Comparison of ENCODE assay signal across 9 mouse cellular contexts in the genomic region with DNA sequence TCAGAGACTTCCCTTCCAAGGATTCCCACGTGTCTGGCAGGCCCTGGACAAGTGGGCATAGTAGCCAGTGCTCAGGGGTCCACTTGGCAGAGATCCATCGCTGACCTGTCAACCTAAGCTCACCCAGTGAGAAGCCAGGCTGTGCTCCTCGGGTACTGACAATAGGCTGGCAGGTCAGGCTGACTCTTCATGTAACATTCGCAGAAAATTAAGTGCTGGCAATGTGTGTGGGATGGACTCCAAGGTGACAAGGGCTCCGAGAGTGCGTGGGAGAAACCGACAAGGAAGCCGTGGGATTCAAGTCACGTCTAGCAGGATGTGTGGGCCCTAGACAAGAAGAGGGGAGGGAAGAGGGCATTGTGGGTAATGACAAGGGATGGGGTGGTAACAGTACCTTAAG.
DNase-seq lines count a peak whose midpoint lies in the region; ATAC-seq and TF ChIP-seq lines count a peak whose summit lies in the region.
"Had no signal": no experiment of that assay in that cellular context is flagged by ENCODE, and none has a peak within 500 bp of the region (broad histone marks: within the 10 kb centered on the region; RNA-seq: fewer than 3 reads in every experiment).

No protein-coding gene starts in this region.

- DNase-seq in cerebellum, postnatal 4 days (ENCODE audit: low spot score in 2 of 2): no peak
- DNase-seq in right cerebral cortex, adult 18-20 months: peak; percentile 76
- DNase-seq in right cerebral cortex, postnatal 25 days: no peak
- peak; percentile 22 to 66 for DNase-seq in left cerebral cortex, adult 2 months (ENCODE audit: extremely low spot score in 1 of 2, low spot score in 2 of 2)
- DNase-seq in testis, postnatal 10 days (ENCODE audit: low spot score): peak; percentile 54
- DNase-seq in adrenal gland, postnatal 14 days: no peak
- no peak for DNase-seq in layer of hippocampus, adult 18-20 months (ENCODE audit: low spot score in 2 of 2)

- peak; percentile 32; the same call in 1 of the 2 replicates for ATAC-seq in cerebellum, adult (ENCODE audit: insufficient number of reproducible peaks, low FRiP score, low TSS enrichment)

- no peak for TF ChIP-seq CTCF in left cerebral cortex, adult 2 months (IDR thresholded peaks at IDR 0.05)

- intact Hi-C loops in left cerebral cortex, adult 2 months (cut with DNase I): no loop called here

- no peak overlapping the region for H3K27ac ChIP-seq in left cerebral cortex, adult 2 months

- H3K4me3 ChIP-seq in left cerebral cortex, adult 2 months: no peak overlapping the region
- H3K4me3 ChIP-seq: midbrain, embryonic 12.5 days had no signal

Comparison
In these comparisons a context has a peak if more than half of its experiments do, and no peak if none do; other contexts are left out.
1. DNase-seq: peak in right cerebral cortex, adult 18-20 months (single experiment), left cerebral cortex, adult 2 months (2 of 2) and testis, postnatal 10 days (single experiment); none in cerebellum, postnatal 4 days (0 of 2), right cerebral cortex, postnatal 25 days (single experiment), adrenal gland, postnatal 14 days (single experiment) and layer of hippocampus, adult 18-20 months (0 of 2).